Mouse (Mus musculus): ENCODE measurements around the gene Ntrk3. TPM values are rescaled to one million over a fixed set of nuclear protein-coding genes. Genes with fewer than 3 reads are reported as not detected.

The Ntrk3 gene
- polyA plus RNA-seq, 1 experiment from 2014 or later = 2.2 TPM

DNA sequence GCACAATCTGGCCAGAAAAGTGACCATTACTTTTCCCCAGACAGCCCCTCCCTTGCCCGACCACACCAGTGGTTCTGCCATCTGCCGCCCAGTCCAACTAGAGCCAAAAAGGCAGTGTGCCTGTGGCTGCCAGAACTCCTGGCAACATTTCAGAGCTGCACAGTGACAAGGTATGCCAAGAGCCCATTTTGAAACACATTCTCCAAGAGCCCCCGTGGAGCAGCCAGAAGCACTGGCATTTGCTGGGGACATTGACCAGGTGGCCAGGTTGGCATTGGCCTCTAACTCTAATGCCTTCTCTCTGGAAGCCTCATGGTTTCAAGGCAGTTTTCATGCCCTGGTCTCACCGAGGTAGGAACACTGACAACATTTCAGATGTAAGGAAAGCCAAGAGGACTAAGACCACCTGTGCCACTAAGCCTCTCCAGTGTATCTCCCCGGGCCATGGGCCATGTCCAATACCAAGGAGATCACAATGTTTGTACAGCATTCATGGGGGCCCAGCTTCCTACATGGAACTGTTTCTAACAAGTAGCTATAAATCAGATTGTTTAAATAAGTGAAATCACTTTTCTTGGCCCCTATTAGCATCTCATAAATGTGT, 218.9 kb downstream of the Ntrk3 start:
- DNase-seq (ENCODE audit: low spot score) = no peak
- Histone ChIP-seq H3K27ac (replicated peaks) (no peak overlapping the region), H3K4me3 (ENCODE audit: low read depth, low read length) (no peak overlapping the region), H3K4me1 (replicated peaks; ENCODE audit: control insufficient read depth, insufficient read depth) (no peaks in the 10 kb centered on the region), H3K4me2 (replicated peaks; ENCODE audit: low read depth) (no peak overlapping the region), H3K27me3 (ENCODE audit: control insufficient read depth, insufficient read depth, low read length) (no peaks in the 10 kb centered on the region), H3K36me3 (ENCODE audit: control insufficient read depth, insufficient read depth, low read length) (no peaks in the 10 kb centered on the region), H3K9ac (ENCODE audit: low read length) (no peak overlapping the region), H3K9me3 (ENCODE audit: control insufficient read depth, low read length) (no peaks in the 10 kb centered on the region)
- 76% methylated on average over 5 of the region's 5 CpGs for WGBS
- no peak for TF ChIP-seq EP300 (optimal IDR thresholded peaks at IDR 0.05)
- no peak for TF ChIP-seq CTCF (IDR thresholded peaks at IDR 0.05; ENCODE audit: low read depth)
- ATAC-seq (ENCODE audit: low FRiP score, low TSS enrichment) = no peak

DNA sequence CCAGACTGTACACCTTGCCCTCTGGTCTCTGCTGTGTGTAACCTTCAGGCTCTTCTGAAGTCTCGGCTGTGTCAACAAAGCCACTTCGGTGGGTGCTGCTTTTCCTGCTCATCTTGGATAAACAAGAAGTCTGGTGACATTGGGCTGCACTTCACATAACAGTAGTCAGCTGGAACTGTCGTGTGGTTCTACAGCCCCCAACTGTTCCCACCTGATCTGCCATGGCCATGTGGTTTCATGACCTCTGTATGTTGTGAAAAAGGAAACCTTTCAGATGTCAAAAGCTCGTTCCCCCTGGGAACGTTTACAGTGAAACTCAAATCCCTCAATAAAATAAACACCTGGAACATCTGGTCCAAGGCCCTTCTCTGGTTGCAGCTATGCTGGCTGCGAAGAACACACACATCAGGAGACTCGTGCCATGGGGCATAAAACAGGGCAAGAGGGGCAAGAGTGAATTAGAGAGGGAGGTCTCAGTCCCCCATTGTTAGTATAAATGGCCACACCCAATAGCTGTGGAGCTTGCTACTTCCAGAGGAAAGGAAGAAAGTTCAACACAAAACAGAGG, 222.7 kb downstream of the Ntrk3 start:
- no peak for DNase-seq (ENCODE audit: low spot score)
- Histone ChIP-seq H3K27ac (replicated peaks) (no peak overlapping the region), H3K4me2 (replicated peaks; ENCODE audit: low read depth) (no peak overlapping the region), H3K27me3 (ENCODE audit: control insufficient read depth, insufficient read depth, low read length) (no peaks in the 10 kb centered on the region), H3K9me3 (ENCODE audit: control insufficient read depth, low read length) (no peaks in the 10 kb centered on the region), H3K4me3 (ENCODE audit: low read depth, low read length) (no peak overlapping the region), H3K9ac (ENCODE audit: low read length) (no peak overlapping the region), H3K36me3 (ENCODE audit: control insufficient read depth, insufficient read depth, low read length) (no peaks in the 10 kb centered on the region), H3K4me1 (replicated peaks; ENCODE audit: control insufficient read depth, insufficient read depth) (no peaks in the 10 kb centered on the region)
- WGBS = 39% methylated on average over 7 of the region's 7 CpGs
- no peak for ATAC-seq (ENCODE audit: low FRiP score, low TSS enrichment)
- TF ChIP-seq EP300 (optimal IDR thresholded peaks at IDR 0.05) (no peak), CTCF (IDR thresholded peaks at IDR 0.05; ENCODE audit: low read depth) (no peak)

DNA sequence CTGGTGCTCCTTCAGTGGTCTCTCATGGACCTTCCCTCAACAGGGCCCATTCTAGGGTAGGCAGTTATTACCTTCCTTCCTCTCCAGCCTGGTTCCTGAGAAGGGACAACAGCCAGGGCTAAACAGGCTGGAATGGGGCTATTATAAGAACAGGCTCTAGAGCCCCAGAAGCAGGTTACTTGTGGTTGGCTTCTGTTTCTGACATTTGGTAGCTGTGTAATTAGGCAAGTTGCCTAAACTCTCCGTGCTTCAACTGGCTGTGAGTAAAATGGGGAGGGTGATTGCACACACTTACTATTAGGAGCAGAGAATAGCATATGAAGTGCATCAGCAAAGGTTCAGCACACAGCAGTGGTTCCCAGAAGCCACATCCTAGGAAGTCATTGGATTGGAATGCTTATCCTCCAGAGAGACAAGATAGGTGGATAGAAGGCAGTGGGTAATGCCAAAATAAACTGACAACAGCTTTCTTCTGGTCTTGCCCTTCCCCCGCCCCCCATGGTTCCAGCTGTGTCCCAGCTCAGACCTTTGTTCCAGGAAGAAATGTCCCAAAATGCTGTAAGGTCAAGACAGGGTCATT, 230.7 kb downstream of the Ntrk3 start:
- Histone ChIP-seq H3K27ac (replicated peaks) (no peak overlapping the region), H3K4me1 (replicated peaks; ENCODE audit: control insufficient read depth, insufficient read depth) (no peaks in the 10 kb centered on the region), H3K9ac (ENCODE audit: low read length) (no peak overlapping the region), H3K4me2 (replicated peaks; ENCODE audit: low read depth) (no peak overlapping the region), H3K27me3 (ENCODE audit: control insufficient read depth, insufficient read depth, low read length) (no peaks in the 10 kb centered on the region), H3K36me3 (ENCODE audit: control insufficient read depth, insufficient read depth, low read length) (no peaks in the 10 kb centered on the region), H3K9me3 (ENCODE audit: control insufficient read depth, low read length) (no peaks in the 10 kb centered on the region), H3K4me3 (ENCODE audit: low read depth, low read length) (no peak overlapping the region)
- 64% methylated on average over 2 of the region's 2 CpGs for WGBS
- DNase-seq (ENCODE audit: low spot score) = no peak
- no peak for TF ChIP-seq CTCF (IDR thresholded peaks at IDR 0.05; ENCODE audit: low read depth)
- ATAC-seq (ENCODE audit: low FRiP score, low TSS enrichment) = no peak

DNA sequence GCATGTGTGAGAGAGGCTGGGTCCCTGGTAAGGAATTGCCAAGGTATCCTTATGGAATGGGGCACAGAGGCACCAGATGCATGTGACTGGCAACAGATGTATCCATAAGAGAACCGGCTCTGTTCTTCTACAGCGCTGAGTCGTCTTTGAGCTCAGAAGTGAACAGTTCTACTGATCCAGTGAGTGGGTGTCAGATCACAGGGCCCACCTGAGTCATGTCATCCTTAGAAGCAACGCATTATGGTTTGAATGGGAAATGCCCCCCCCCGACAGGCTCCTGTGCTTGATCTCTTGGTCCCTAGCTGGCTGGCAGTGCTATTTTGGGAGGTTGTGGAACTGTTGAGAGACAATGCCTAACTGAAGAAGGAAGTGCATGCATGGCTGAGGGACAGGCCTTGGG, 236.9 kb downstream of the Ntrk3 start:
- no peak for ATAC-seq (ENCODE audit: low FRiP score, low TSS enrichment)
- TF ChIP-seq CTCF (IDR thresholded peaks at IDR 0.05; ENCODE audit: low read depth) (no peak), EP300 (optimal IDR thresholded peaks at IDR 0.05) (no peak)
- H3K9me3 ChIP-seq (ENCODE audit: control insufficient read depth, low read length) = no peaks in the 10 kb centered on the region
- no peak for DNase-seq (ENCODE audit: low spot score)
- H3K4me2 ChIP-seq (replicated peaks; ENCODE audit: low read depth) = no peak overlapping the region
- H3K4me3 ChIP-seq (ENCODE audit: low read depth, low read length) = no peak overlapping the region
- H3K27me3 ChIP-seq (ENCODE audit: control insufficient read depth, insufficient read depth, low read length) = no peaks in the 10 kb centered on the region
- H3K4me1 ChIP-seq (replicated peaks; ENCODE audit: control insufficient read depth, insufficient read depth) = no peaks in the 10 kb centered on the region
- H3K36me3 ChIP-seq (ENCODE audit: control insufficient read depth, insufficient read depth, low read length) = no peaks in the 10 kb centered on the region
- no peak overlapping the region for H3K27ac ChIP-seq (replicated peaks)
- no peak overlapping the region for H3K9ac ChIP-seq (ENCODE audit: low read length)
- WGBS = 83% methylated on average over 5 of the region's 5 CpGs

DNA sequence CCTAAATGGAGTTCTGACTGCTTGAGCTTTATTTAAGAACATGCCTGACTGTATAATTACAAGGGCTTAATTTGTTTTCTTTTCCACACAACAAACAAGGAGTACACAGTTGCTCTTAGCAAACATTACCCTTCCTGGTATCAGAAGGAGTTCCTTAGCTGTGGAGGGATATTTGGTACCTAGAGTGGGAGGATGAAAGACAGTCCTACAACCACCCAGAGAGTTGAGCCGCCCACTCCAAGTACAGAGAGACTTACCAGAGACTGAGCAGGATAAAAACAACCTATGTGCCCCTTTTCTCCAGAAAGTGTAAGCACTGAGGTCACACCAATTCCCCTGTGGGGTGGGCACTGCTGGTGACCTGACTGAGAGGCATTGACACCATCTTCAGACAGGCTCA, 237.8 kb downstream of the Ntrk3 start:
- no peak overlapping the region for H3K27ac ChIP-seq (replicated peaks)
- no peaks in the 10 kb centered on the region for H3K9me3 ChIP-seq (ENCODE audit: control insufficient read depth, low read length)
- no peak overlapping the region for H3K9ac ChIP-seq (ENCODE audit: low read length)
- no peak overlapping the region for H3K4me2 ChIP-seq (replicated peaks; ENCODE audit: low read depth)
- 68% methylated on average over 1 of the region's 1 CpGs for WGBS
- ATAC-seq (ENCODE audit: low FRiP score, low TSS enrichment) (no peak), DNase-seq (ENCODE audit: low spot score) (no peak)
- H3K4me3 ChIP-seq (ENCODE audit: low read depth, low read length) = no peak overlapping the region
- TF ChIP-seq EP300 (optimal IDR thresholded peaks at IDR 0.05) (no peak), CTCF (IDR thresholded peaks at IDR 0.05; ENCODE audit: low read depth) (no peak)
- H3K36me3 ChIP-seq (ENCODE audit: control insufficient read depth, insufficient read depth, low read length) = no peaks in the 10 kb centered on the region
- no peaks in the 10 kb centered on the region for H3K27me3 ChIP-seq (ENCODE audit: control insufficient read depth, insufficient read depth, low read length)
- H3K4me1 ChIP-seq (replicated peaks; ENCODE audit: control insufficient read depth, insufficient read depth) = no peaks in the 10 kb centered on the region

DNA sequence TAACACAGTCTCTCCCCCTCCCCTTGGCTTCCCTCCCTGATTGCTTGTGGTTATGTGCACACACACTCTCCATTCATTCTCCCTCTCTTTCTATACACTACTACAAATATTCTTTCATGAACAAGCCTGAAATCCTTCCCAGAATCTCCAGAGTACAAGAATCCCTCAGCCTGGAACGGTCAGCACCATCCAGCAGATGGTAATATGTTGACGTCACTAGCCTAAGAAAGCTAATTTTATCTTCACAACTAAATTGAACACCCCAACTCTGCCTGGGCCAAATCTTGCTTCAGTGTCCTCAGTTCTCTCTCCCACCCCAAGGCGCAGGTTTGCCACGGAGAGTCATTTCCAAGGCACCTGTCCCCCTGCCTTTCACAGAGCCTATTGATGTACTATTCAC, 239.5 kb downstream of the Ntrk3 start:
- Histone ChIP-seq H3K9me3 (ENCODE audit: control insufficient read depth, low read length) (no peaks in the 10 kb centered on the region), H3K4me3 (ENCODE audit: low read depth, low read length) (no peak overlapping the region), H3K27ac (replicated peaks) (no peak overlapping the region), H3K4me2 (replicated peaks; ENCODE audit: low read depth) (no peak overlapping the region), H3K4me1 (replicated peaks; ENCODE audit: control insufficient read depth, insufficient read depth) (no peaks in the 10 kb centered on the region), H3K36me3 (ENCODE audit: control insufficient read depth, insufficient read depth, low read length) (no peaks in the 10 kb centered on the region), H3K9ac (ENCODE audit: low read length) (no peak overlapping the region), H3K27me3 (ENCODE audit: control insufficient read depth, insufficient read depth, low read length) (no peaks in the 10 kb centered on the region)
- ATAC-seq (ENCODE audit: low FRiP score, low TSS enrichment) (no peak), DNase-seq (ENCODE audit: low spot score) (no peak)
- TF ChIP-seq CTCF (IDR thresholded peaks at IDR 0.05; ENCODE audit: low read depth) = no peak
- no peak for TF ChIP-seq EP300 (optimal IDR thresholded peaks at IDR 0.05)
- WGBS = 80% methylated on average over 4 of the region's 4 CpGs
